Mouse (Mus musculus) T-helper 17 cell (primary cell): Measurements from ENCODE around the gene Lpcat2.
"Not testable (repeated sequence)": the region's sequence is repeated elsewhere in the genome, so short reads cannot be mapped to it uniquely, and the experiment has no call there.

ENCODE experiments used
- in situ Hi-C, 2 experiments: fragments of 300-600 bp; cut with MboI, MseI; formaldehyde crosslinking; loops; 1 replicate in 1 of 2; 2 replicates in 1 of 2; pipeline ENCODE4 v1.15.1; 2025; ENCODE audit warnings: high pct_unique_total_duplicates in 2 of 2

Lpcat2 gene

GRCm38 (mm10) chr8:92853188-92853983, 1.8 kb upstream of the Lpcat2 start:
- in situ Hi-C loops, result no loop called here

- in situ Hi-C loops, result no loop called here
Measured at GRCm38 (mm10) chr8:92854673-92855072, 466 bp upstream of the Lpcat2 start.

- in situ Hi-C loops, result no loop called here
Measured at GRCm38 (mm10) chr8:92856273-92856986, 1.3 kb downstream of the Lpcat2 start.

- in situ Hi-C loops, result no loop called here
Measured at GRCm38 (mm10) chr8:92858475-92859182, 3.5 kb downstream of the Lpcat2 start.

- in situ Hi-C loops, result no loop called here
Measured at GRCm38 (mm10) chr8:92861977-92862376, 6.8 kb downstream of the Lpcat2 start.

GRCm38 (mm10) chr8:92870281-92870680, 15.1 kb downstream of the Lpcat2 start:
- in situ Hi-C loops, result no loop called here

GRCm38 (mm10) chr8:92872063-92872759, 17.1 kb downstream of the Lpcat2 start:
- in situ Hi-C loops, result no loop called here

GRCm38 (mm10) chr8:92875795-92876194, 20.7 kb downstream of the Lpcat2 start:
- in situ Hi-C loops, result no loop called here

- in situ Hi-C loops, result no loop called here
Measured at GRCm38 (mm10) chr8:92881247-92881646, 26.1 kb downstream of the Lpcat2 start.

GRCm38 (mm10) chr8:92883771-92884170, 28.6 kb downstream of the Lpcat2 start:
- in situ Hi-C loops, result no loop called here

GRCm38 (mm10) chr8:92892216-92892615, 37.1 kb downstream of the Lpcat2 start:
- in situ Hi-C loops, result not testable (repeated sequence)

- in situ Hi-C loops, result no loop called here
Measured at GRCm38 (mm10) chr8:92893870-92894269, 38.7 kb downstream of the Lpcat2 start.

GRCm38 (mm10) chr8:92895053-92895452, 39.9 kb downstream of the Lpcat2 start:
- in situ Hi-C loops, result no loop called here

GRCm38 (mm10) chr8:92896056-92896455, 40.9 kb downstream of the Lpcat2 start:
- in situ Hi-C loops, result no loop called here

- in situ Hi-C loops, result no loop called here
Measured at GRCm38 (mm10) chr8:92896611-92897010, 41.5 kb downstream of the Lpcat2 start.

- in situ Hi-C loops, result no loop called here
Measured at GRCm38 (mm10) chr8:92897794-92898193, 42.7 kb downstream of the Lpcat2 start.

GRCm38 (mm10) chr8:92899590-92899989, 44.5 kb downstream of the Lpcat2 start:
- in situ Hi-C loops, result no loop called here

GRCm38 (mm10) chr8:92901107-92901506, 46.0 kb downstream of the Lpcat2 start, which contains the start of gene Capns2:
Gene Capns2 (plus strand): TSS chr8:92901407.
- in situ Hi-C loops, result no loop called here

GRCm38 (mm10) chr8:92902981-92903380, 47.8 kb downstream of the Lpcat2 start:
- in situ Hi-C loops, result no loop called here

- in situ Hi-C loops, result no loop called here
Measured at GRCm38 (mm10) chr8:92903488-92904135, 48.5 kb downstream of the Lpcat2 start.

GRCm38 (mm10) chr8:92906553-92906952, 51.4 kb downstream of the Lpcat2 start:
- in situ Hi-C loops, result no loop called here
